Mouse (Mus musculus): ENCODE measurements at regions not wholly inside any gene's neighbourhood (a gene's known extent, or its start where the extent isn't known, plus 50 kb on each side); places are given as distances from the start of the nearest gene placed in this dataset.
"Not testable (repeated sequence)": the region's sequence is repeated elsewhere in the genome, so short reads cannot be mapped to it uniquely, and the experiment has no call there.

DNA sequence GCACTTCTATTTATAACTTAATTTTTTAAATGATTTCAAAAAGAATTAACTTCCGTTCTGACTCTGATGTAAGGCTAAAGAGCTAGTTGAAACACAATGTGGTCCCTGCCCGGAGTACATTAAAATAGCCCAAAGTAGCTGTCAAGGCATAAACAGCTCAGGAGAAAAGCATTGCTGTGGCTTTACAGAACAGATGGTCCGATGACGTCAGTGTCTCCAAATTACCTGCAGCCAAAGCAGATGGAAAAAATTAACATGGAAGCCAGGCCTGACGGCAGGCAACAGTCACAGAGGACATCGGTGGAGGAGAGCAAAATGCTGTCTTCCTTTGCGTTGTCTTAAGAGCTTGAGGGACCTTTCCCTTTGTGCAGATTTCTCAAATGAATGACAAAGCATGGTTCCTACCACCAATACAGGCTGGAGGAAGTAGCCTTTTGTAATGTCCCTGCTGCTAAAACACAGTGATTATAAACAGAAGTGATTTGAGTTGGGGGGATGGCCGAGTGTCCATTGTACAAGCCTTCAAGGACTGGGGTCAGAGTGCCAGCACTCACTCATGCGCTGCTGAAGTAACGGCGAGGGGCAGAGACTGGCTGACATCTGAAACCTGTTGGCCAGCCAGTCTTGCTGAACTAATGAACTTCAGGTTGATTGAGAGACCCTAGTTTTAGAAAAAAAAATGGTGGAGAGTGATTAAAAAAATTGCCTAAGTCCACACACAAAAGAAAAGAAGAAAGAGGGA lies 101.8 kb upstream of the Plcl2 start:
- no peak for DNase-seq

- DNase-seq: no peak
These were observed 100.6 kb upstream of the Plcl2 start for GRCm38 (mm10) chr17:50408581-50408980.

GRCm38 (mm10) chr17:50409271-50409670 lies 99.9 kb upstream of the Plcl2 start:
- DNase-seq: no peak

- DNase-seq: no peak
These were observed 99.3 kb upstream of the Plcl2 start for GRCm38 (mm10) chr17:50409895-50410294.

DNA sequence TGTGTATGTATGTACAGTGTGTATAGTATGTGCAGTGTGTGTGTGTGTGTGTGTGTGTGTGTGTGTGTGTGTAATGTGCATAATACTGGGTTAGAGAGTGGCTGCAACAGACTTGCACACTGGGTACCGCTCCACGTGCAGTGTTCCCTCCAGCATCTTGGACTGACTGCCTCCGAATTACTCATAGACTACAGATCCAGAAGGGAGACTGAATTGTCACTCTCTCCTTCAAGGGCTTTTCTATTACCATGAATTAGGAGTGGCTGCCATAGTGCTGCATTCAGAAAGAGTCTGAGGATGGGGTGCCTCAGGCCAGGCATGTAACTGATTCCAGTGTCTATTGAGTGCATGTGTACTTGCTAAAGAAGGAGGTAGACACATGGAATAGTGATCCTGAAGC lies 98.9 kb upstream of the Plcl2 start:
- DNase-seq: no peak

DNA sequence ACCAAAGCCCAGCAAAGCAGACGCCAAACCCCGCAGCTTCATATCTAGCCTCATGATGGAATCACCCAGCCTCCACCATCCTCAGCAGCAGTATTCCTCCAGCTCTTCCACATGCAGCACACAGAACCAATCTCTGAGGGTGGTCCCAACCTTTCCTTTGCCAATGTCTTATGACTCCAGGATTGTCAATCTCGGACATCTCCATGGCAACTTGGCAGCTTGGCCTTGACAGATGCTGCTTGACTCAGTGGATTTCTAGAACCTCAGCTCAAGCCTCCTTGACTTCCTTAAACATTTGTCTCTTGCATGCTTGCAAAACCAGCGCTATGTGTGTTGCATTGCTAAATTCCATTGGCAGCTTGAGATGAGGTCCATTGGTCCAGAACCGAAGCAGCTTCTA lies 96.8 kb upstream of the Plcl2 start:
- no peak for DNase-seq

DNA sequence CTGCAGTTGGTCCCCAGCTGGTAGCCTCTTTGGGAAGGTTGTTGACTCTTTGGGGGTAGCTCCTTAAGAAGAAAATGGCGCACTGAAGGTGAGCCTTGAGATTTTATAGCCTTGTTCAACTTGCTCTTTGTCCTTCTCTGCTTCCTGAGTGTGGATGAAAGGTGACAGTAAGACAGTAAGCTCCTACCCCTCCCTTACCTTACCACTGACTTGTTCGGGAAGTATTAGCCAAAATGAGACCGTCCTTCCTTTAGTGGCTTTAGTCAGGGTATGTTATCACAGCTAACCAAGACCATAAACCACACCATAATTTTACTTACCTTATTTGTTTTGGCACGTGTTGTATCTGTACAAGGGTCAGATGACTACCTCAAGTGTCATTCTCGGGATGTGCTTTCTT lies 95.3 kb upstream of the Plcl2 start:
- no peak for DNase-seq

GRCm38 (mm10) chr17:50415331-50416005 lies 93.7 kb upstream of the Plcl2 start:
- no peak for DNase-seq

DNA sequence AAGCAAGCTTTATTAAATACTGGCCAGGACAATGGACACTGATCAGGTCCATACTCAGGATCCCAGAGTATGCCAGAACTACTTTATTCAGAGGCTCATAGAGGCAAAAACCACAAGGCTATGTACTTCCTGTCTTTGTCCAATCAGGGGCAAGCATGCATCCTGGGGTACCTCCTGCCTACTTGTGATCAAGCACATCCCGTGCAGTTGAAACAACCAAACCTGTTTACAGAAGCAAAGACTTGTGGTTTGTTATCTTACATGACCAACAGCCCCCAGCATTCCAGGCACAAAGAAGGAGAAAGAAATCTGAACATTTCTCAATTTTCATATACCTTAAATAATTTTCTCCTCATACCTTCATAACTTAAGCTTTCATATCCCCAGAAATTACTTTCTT lies 93.1 kb upstream of the Plcl2 start:
- DNase-seq: no peak

DNA sequence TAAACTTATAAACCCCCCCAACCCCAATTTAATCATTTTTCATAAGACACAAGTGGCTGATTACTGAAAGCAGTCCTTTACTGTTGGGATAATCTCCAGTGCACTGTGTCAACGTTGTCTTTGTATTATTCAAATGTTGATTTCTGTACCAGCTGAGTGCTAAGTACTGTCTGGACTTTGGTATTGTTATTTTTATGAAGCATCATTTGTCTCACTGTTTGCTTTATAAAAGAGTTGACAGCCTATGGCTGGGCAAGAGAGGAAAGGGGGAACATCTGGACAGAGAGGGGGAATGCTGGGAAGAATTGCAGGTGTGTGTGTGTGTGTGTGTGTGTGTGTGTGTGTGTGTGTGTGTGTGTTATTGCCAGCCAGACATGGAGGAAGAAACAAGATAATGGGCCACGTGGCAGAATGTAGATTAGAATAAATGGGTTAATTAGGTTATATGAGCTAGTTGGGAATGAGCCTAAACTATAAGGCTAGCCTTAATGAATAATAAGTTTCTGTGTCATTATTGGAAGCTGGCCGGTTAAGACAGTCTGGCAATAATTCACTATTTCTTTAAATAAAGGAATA lies 92.6 kb upstream of the Plcl2 start:
- DNase-seq: no peak

GRCm38 (mm10) chr17:50418863-50419383 lies 90.3 kb upstream of the Plcl2 start:
- peak; percentile 40 for DNase-seq

DNA sequence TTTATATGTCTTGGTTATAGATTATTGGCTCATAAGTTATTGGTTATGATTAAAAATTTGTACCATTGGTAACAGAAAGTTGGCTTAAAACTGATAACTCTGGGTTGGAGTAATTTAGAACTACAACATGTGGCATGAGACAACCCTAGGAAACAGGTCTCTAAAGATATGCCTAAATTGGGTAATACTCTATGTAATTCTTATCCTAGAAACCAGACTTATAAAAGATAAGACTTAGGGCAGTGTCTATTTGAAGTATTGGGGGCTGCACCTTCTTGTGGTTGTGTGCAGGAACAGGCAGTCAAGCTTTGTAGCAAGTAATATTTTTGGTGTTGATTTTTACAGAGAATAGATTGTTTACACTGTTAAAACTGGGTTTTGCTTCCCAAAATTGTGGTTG lies 89.7 kb upstream of the Plcl2 start:
- not testable (repeated sequence) for DNase-seq

DNA sequence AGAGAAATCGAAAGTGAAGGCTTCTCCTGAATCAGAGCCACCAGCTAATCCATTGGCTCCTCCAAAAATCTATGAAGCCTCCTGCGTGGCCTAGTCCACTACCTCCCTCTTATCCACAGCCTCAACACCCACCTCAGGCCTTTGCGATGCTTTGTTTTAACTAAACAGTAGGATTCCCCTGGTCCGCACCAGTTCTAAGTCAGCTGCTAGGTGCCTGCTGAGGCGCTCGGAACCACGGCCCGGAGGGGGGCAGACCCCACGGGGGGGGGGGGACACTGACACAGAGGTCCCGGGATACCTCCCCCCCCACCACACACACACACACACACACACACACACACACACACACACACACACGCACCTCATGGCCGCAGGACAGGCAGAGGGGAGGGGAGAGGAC lies 89.2 kb upstream of the Plcl2 start:
- DNase-seq: peak; percentile 17

- no peak for DNase-seq
These were observed 88.5 kb upstream of the Plcl2 start for GRCm38 (mm10) chr17:50420690-50421089.

DNA sequence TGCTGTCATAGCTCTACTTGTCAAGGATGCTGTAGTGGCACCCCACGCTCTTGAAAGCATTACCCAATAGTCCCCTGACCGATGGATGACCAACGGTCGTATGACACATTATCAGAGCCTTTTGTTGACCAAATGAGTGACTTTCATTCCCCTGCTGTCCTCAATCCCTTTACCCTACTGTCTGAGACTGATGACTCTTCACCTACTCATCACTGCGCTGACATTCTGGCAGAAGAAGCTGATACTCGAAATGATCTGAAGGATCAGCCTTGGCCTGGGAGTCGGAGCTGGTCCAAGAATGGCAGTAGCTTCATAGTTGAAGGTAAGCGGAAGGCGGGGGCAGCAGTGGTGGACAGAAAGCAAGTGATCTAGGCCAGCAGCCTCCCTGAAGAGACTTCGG lies 87.7 kb upstream of the Plcl2 start:
- DNase-seq: no peak

- DNase-seq: no peak
These were observed 84.1 kb upstream of the Plcl2 start for GRCm38 (mm10) chr17:50425110-50425509.

GRCm38 (mm10) chr17:50425531-50425930 lies 83.7 kb upstream of the Plcl2 start:
- DNase-seq: no peak

DNA sequence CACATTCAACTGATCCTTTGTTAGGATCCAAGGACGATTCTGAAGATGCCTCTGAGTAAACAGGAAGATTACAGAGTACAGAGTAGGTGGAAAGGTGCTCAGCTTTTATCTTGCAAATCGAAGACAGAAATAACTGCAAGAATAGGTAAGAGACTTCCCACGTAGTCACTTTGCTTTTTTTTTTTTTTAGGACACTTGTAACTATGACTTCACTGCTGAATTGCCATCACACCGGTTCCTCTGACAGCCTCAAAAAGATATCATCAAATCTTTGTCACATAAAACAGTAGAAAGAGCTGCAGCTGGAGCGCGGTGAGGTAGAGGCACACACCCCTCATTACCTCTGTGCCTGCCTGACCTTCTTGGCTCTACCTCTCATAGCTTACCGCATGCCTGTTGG lies 83.1 kb upstream of the Plcl2 start:
- DNase-seq: no peak

- DNase-seq: no peak
These were observed 81.7 kb upstream of the Plcl2 start for GRCm38 (mm10) chr17:50427331-50428003.

- DNase-seq: no peak
These were observed 81.1 kb upstream of the Plcl2 start for GRCm38 (mm10) chr17:50428004-50428560.

- peak; percentile 15 for DNase-seq
These were observed 76.6 kb upstream of the Plcl2 start for GRCm38 (mm10) chr17:50432559-50432958.

- no peak for DNase-seq
These were observed 70.2 kb upstream of the Plcl2 start for GRCm38 (mm10) chr17:50438960-50439359.

DNA sequence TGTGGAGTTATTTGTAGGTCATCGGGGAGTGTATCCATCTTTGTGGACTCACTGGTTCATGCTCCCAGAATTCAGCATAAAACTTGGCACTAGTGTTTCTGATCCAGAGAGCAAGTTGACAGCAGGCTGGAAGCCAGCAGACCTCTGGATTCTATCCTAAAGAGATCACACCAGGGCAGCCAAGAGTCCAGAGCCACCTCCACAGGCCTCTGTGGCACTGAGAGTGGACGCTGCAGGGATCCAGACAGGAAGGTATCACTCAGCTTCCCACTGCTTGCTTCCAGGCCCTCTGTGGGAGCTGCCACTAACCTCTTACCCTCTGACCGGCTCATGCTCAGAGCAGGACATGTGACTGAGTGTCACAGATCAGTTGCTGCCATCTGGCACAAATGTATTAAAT lies 69.8 kb upstream of the Plcl2 start:
- peak; percentile 29 for DNase-seq
